ENCODE assay signal across 9 mouse cellular contexts in genomic region chr2:163055715-163056114, GRCm38 (mm10). TPM values are rescaled to one million over a fixed set of nuclear protein-coding genes. Genes with fewer than 3 reads are reported as not detected.
DNase-seq lines count a peak whose midpoint lies in the region; ATAC-seq and TF ChIP-seq lines count a peak whose summit lies in the region.
"Had no signal": no experiment of that assay in that cellular context is flagged by ENCODE, and none has a peak within 500 bp of the region (broad histone marks: within the 10 kb centered on the region; RNA-seq: fewer than 3 reads in every experiment).

No protein-coding gene starts in this region.

- no peak for ATAC-seq in heart, embryonic 14.5 days (ENCODE audit: insufficient number of reproducible peaks, insufficient read depth, low FRiP score, low read depth)
- peak; percentile 1 for ATAC-seq in Patski
- no peak for ATAC-seq in hindbrain, embryonic 11.5 days (ENCODE audit: low FRiP score)
- no peak for ATAC-seq in midbrain, embryonic 14.5 days (ENCODE audit: low FRiP score, low TSS enrichment)

- H3K9me3 ChIP-seq in heart, embryonic 14.5 days (ENCODE audit: control insufficient read depth, low read length) = no peaks in the 10 kb centered on the region
- no peaks in the 10 kb centered on the region for H3K9me3 ChIP-seq in hindbrain, embryonic 11.5 days (ENCODE audit: control insufficient read depth, low read length)
- H3K9me3 ChIP-seq in midbrain, embryonic 14.5 days (ENCODE audit: control insufficient read depth, low read length) = no peaks in the 10 kb centered on the region

- 12% methylated on average over 5 of the region's 5 CpGs for WGBS in heart, embryonic 14.5 days
- WGBS in hindbrain, embryonic 11.5 days = 51% methylated on average over 5 of the region's 5 CpGs
- 31% methylated on average over 5 of the region's 5 CpGs for WGBS in midbrain, embryonic 14.5 days

- peak overlapping the region; percentile 76 for H3K9ac ChIP-seq in heart, embryonic 14.5 days (ENCODE audit: low read length)
- H3K9ac ChIP-seq in hindbrain, embryonic 11.5 days (ENCODE audit: low read depth, low read length) = peak overlapping the region; percentile 16; the same call in 1 of the 2 replicates
- H3K9ac ChIP-seq in midbrain, embryonic 14.5 days (replicated peaks; ENCODE audit: low read length) = no peak overlapping the region

- no peak overlapping the region for H3K27ac ChIP-seq in heart, embryonic 14.5 days (replicated peaks in 1 of 2; ENCODE audit: control insufficient read depth in 1 of 2, insufficient read depth in 1 of 2, low read depth in 2 of 2, low read length in 2 of 2)
- no peak overlapping the region for H3K27ac ChIP-seq in hindbrain, embryonic 11.5 days (ENCODE audit: low read depth, low read length)
- H3K27ac ChIP-seq in midbrain, embryonic 14.5 days (replicated peaks; ENCODE audit: low read depth, low read length) = no peak overlapping the region

- no peak for DNase-seq in heart, adult 8-10 months (ENCODE audit: low spot score)
- no peak for DNase-seq in Patski (ENCODE audit: low read depth, low spot score)
- DNase-seq in hindbrain, embryonic 11.5 days (ENCODE audit: low spot score) = no peak
- DNase-seq in midbrain, embryonic 14.5 days = no peak
- DNase-seq in layer of hippocampus, postnatal 25 days (ENCODE audit: extremely low spot score in 1 of 2, low spot score in 1 of 2) = no peak
- no peak for DNase-seq in left cerebral cortex, postnatal 14 days (ENCODE audit: low spot score in 2 of 2)
- DNase-seq in T-cell, adult 2 months (ENCODE audit: low spot score) = no peak
- DNase-seq: kidney, adult 18-20 months had no signal

- peak overlapping the region; percentile 99 for H3K4me2 ChIP-seq in heart, embryonic 14.5 days (ENCODE audit: low read length)
- H3K4me2 ChIP-seq in hindbrain, embryonic 11.5 days (replicated peaks; ENCODE audit: low read depth, low read length) = peak overlapping the region; percentile 95
- H3K4me2 ChIP-seq in midbrain, embryonic 14.5 days (ENCODE audit: low read length) = peak overlapping the region; percentile 100

- peak overlapping the region; percentile 64 to 74 for H3K4me3 ChIP-seq in heart, embryonic 14.5 days (ENCODE audit: control insufficient read depth in 1 of 2, insufficient read depth in 1 of 2, low read depth in 1 of 2, low read length in 2 of 2)
- H3K4me3 ChIP-seq in hindbrain, embryonic 11.5 days (ENCODE audit: low read depth, low read length) = peak overlapping the region; percentile 74
- H3K4me3 ChIP-seq in midbrain, embryonic 14.5 days (replicated peaks; ENCODE audit: low read depth, low read length) = peak overlapping the region; percentile 53; the same call in 1 of the 2 replicates

- intact Hi-C loops in left cerebral cortex, postnatal 14 days (cut with DNase I) = no loop called here

- peaks cover 17 to 28% of the 10 kb centered on the region in 2 experiments for H3K4me1 ChIP-seq in heart, embryonic 14.5 days (ENCODE audit: control insufficient read depth in 2 of 2, insufficient read depth in 2 of 2, low read length in 2 of 2)
- H3K4me1 ChIP-seq in hindbrain, embryonic 11.5 days (replicated peaks; ENCODE audit: control insufficient read depth, insufficient read depth, low read length) = peaks cover 4% of the 10 kb centered on the region; the same call in 1 of the 2 replicates
- peaks cover 5% of the 10 kb centered on the region for H3K4me1 ChIP-seq in midbrain, embryonic 14.5 days (ENCODE audit: control insufficient read depth, insufficient read depth, low read length)

- in situ Hi-C loops in Patski (cut with MboI; ENCODE audit: low pct_unique_long_range_greater_than_20kb) = no loop called here

- CTCF ChIA-PET in Patski (lab: Charles Lee) = no interaction called here

- no peaks in the 10 kb centered on the region for H3K27me3 ChIP-seq in heart, embryonic 14.5 days (ENCODE audit: control insufficient read depth, insufficient read depth, low read length)
- no peaks in the 10 kb centered on the region for H3K27me3 ChIP-seq in Patski
- H3K27me3 ChIP-seq in hindbrain, embryonic 11.5 days (ENCODE audit: control insufficient read depth, insufficient read depth, low read length) = no peaks in the 10 kb centered on the region
- H3K27me3 ChIP-seq in midbrain, embryonic 14.5 days (ENCODE audit: control insufficient read depth, insufficient read depth, low read length) = 0 out of 2 replicates have a peak, but pooled peaks cover 4% of the 10 kb centered on the region

- POLR2A ChIA-PET in Patski (lab: Charles Lee) = no interaction called here

- H3K36me3 ChIP-seq in heart, embryonic 14.5 days (ENCODE audit: control insufficient read depth, insufficient read depth, low read length) = no peaks in the 10 kb centered on the region
- no peaks in the 10 kb centered on the region for H3K36me3 ChIP-seq in hindbrain, embryonic 11.5 days (ENCODE audit: control insufficient read depth, insufficient read depth, low read length)
- no peaks in the 10 kb centered on the region for H3K36me3 ChIP-seq in midbrain, embryonic 14.5 days (ENCODE audit: control insufficient read depth, insufficient read depth, low read length)

- TF ChIP-seq CTCF in Patski (IDR thresholded peaks at IDR 0.05) = no peak

RNA-seq across cellular contexts. Expression of gene Mybl2, which starts 1.2 kb away (rescaled TPM):
- 10.4 and 10.8 TPM in 2 replicates for polyA plus RNA-seq in heart, embryonic 14.5 days (2014; fragmentation: Nextera tagmentation; extraction: Ambion mirVana)
- under 1 TPM in 3 of 4 experiments, not detected in 1; 0.08 to 0.41 (median 0.26) TPM for total RNA-seq in heart, adult 8-10 months (2022)
- polyA plus RNA-seq in Patski (2021) = 11.1 TPM
- 17.7 and 19.8 TPM in 2 replicates for polyA plus RNA-seq in hindbrain, embryonic 11.5 days (2014; fragmentation: Nextera tagmentation; extraction: Ambion mirVana)
- polyA plus RNA-seq in midbrain, embryonic 14.5 days (2014; fragmentation: Nextera tagmentation; extraction: Ambion mirVana) = 2.4 and 4.2 TPM in 2 replicates
- 1 to 10 TPM; 1.3 to 2.1 TPM for total RNA-seq in layer of hippocampus, postnatal 25 days (2021)
- total RNA-seq in left cerebral cortex, postnatal 14 days (2021) = 1 to 10 TPM; 2.0 to 2.4 TPM

RNA-seq across cellular contexts. Expression of gene Gtsf1l, which starts 31.9 kb away (rescaled TPM):
- polyA plus RNA-seq in heart, embryonic 14.5 days (2014; fragmentation: Nextera tagmentation; extraction: Ambion mirVana) = not detected in 2 replicates
- not detected for total RNA-seq in heart, adult 8-10 months (2022)
- not detected for polyA plus RNA-seq in Patski (2021)
- 0.25 and 0.28 TPM in 2 replicates for polyA plus RNA-seq in hindbrain, embryonic 11.5 days (2014; fragmentation: Nextera tagmentation; extraction: Ambion mirVana)
- not detected in 2 replicates for polyA plus RNA-seq in midbrain, embryonic 14.5 days (2014; fragmentation: Nextera tagmentation; extraction: Ambion mirVana)
- total RNA-seq in layer of hippocampus, postnatal 25 days (2021) = not detected
- total RNA-seq in left cerebral cortex, postnatal 14 days (2021) = not detected

RNA-seq across cellular contexts. Expression of gene Ift52, which starts 38.6 kb away (rescaled TPM):
- polyA plus RNA-seq in heart, embryonic 14.5 days (2014; fragmentation: Nextera tagmentation; extraction: Ambion mirVana) = 36.1 and 38.7 TPM in 2 replicates
- total RNA-seq in heart, adult 8-10 months (2022) = 10 to 100 TPM; 19.3 to 25.0 (median 22.8) TPM
- 62.9 TPM for polyA plus RNA-seq in Patski (2021)
- polyA plus RNA-seq in hindbrain, embryonic 11.5 days (2014; fragmentation: Nextera tagmentation; extraction: Ambion mirVana) = 59.7 and 63.6 TPM in 2 replicates
- 34.0 and 50.2 TPM in 2 replicates for polyA plus RNA-seq in midbrain, embryonic 14.5 days (2014; fragmentation: Nextera tagmentation; extraction: Ambion mirVana)
- total RNA-seq in layer of hippocampus, postnatal 25 days (2021) = 10 to 100 TPM; 28.6 to 30.8 TPM
- 10 to 100 TPM; 29.8 to 30.6 TPM for total RNA-seq in left cerebral cortex, postnatal 14 days (2021)
